Mouse (Mus musculus) cerebellum, adult 2 months (tissue): ENCODE data around the gene Wasf1.

Experiments used
- CTCF ChIP-seq: fragments of 200-500 bp; IDR thresholded peaks from 2 replicates; pipeline ENCODE4 v1.5.1; 2011; ENCODE audit warnings: low read depth, mild to moderate bottlenecking, control low read depth, low read length, moderate library complexity, borderline replicate concordance; ENCODE audit not compliant: insufficient read depth
- POLR2A ChIP-seq: fragments of 200-500 bp; IDR thresholded peaks from 2 replicates; pipeline ENCODE4 v1.6.1; 2011; ENCODE audit warnings: low read length, control low read depth, borderline replicate concordance; ENCODE audit not compliant: insufficient read depth

- TF ChIP-seq CTCF (no peak), POLR2A (no peak)
Observed at GRCm38 (mm10) chr10:40879969-40880368, 3.3 kb upstream of the Wasf1 start.
